Mouse (Mus musculus) heart, postnatal 0 days (tissue): Measurements from ENCODE around the gene Tppp2.

Experiments
- CTCF ChIP-seq: IDR thresholded peaks from 2 replicates; pipeline ENCODE4 v1.5.1; 2016; ENCODE audit warnings: antibody characterized with exemption, control low read depth, low read depth
- EP300 ChIP-seq: IDR thresholded peaks from 2 replicates; pipeline ENCODE4 v1.6.1; 2016; ENCODE audit warnings: antibody characterized with exemption, low read depth

- TF ChIP-seq EP300 = no peak
- TF ChIP-seq CTCF = no peak
Measured at GRCm38 (mm10) chr14:51921759-51922570, 3.7 kb downstream of the Tppp2 start.
